Mouse (Mus musculus) left cerebral cortex, postnatal 4 days (tissue): ENCODE measurements around the gene Vmp1. TPM values are rescaled to one million over a fixed set of nuclear protein-coding genes. Genes with fewer than 3 reads are reported as not detected.

Experiments
- DNase-seq: peaks from one replicate; pipeline ENCODE4 v3.0.0-alpha.2; 2022
- intact Hi-C: fragments of 180-260 bp; cut with DNase I; formaldehyde crosslinking; loops from one replicate; pipeline ENCODE4 v1.15.1; 2025
- total RNA-seq, 2 experiments: library from RNA; stranded (reverse); gene quantifications; 2 replicates each; pipeline ENCODE4 v1.2.3; 2021

The Vmp1 gene
- total RNA-seq, 2 experiments from 2014 or later = 103 to 113 TPM

DNA sequence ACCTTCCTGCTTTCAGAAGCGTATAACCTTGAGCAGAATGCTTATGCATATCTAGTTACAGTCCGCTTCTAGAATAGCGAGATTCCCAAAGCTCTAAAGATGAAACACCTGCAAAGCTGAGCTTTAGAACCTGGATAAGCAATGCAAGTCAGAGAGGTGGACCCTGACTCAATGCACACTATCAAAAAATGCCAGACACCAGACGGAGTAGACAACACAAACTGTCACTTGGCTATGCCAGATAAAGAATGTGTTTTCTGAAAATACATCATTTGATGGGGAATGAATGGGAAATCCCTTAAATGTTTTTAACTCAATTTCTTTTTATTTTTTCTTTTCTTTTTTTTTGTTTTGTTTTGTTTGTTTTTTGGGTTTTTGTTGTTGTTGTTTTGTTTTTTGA lies 8.1 kb downstream of the Vmp1 start:
- DNase-seq = no peak
- intact Hi-C loops = no loop called here

DNA sequence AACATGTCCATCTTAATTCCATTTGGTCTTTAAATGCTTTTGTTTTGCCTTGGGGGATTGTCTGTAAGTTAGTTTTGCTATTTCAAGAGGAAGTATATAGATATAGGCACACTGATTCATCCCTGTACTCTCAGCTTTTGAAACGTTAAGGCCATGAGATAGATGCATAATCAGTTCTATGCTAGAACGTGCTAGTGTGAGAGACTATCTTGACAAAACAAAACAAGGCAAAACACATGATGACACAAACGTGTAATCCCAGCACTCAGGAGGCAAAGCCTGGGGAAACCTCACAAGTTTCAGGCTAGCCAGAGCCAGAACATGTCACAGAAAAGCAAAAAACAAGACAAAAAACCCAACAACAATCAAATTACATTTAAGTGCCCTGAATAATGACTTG lies 10.9 kb downstream of the Vmp1 start:
- intact Hi-C loops = no loop called here
- DNase-seq = no peak

DNA sequence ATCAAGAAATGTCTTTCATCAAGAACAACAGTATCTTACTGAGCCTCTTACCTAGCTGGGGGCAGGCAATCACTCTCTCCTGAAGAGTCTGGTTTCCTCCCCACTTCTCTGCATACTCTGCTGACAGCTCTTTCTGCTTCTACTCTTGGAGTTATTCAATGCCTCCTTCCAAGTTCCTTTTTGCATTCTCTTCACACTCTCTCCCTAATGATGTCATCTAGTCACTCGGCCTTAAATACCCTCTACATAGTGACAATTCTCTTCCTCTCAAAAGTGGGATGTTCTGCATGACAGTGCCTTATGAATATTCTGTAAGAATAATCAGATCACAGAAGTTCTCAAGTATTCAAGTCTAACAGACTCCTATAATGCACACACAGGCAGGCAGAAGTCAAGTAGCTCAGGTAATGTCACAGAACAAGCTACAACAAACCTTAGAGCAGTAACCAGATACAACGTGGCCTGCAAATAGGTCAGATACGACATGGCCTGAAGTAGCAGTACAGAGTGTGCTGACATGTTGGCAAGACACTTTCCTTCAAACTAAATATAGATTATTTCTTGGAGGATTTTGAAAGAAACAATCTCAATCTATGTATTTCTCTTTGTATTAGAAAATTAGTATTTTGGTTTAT lies 12.5 kb downstream of the Vmp1 start:
- DNase-seq = no peak
- intact Hi-C loops = no loop called here

DNA sequence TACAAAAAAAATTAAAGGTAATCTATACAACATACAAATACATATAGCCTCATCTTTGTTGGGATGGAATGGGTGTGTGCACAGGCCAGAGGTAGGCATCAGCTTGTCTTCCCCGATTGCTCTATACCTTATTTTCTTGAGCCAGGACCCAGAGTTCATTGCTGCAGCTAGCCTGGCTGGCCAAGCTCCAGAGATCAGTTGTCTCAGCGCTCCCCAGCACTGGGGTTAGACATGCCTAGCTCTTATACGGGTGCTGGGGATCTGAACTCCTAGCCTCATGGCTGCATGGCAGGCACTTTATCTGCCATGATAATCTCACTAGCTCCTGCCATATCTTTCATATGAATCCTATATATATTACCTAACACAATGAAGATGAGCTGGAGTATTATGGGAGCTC lies 15.5 kb downstream of the Vmp1 start:
- intact Hi-C loops = no loop called here
- no peak for DNase-seq

DNA sequence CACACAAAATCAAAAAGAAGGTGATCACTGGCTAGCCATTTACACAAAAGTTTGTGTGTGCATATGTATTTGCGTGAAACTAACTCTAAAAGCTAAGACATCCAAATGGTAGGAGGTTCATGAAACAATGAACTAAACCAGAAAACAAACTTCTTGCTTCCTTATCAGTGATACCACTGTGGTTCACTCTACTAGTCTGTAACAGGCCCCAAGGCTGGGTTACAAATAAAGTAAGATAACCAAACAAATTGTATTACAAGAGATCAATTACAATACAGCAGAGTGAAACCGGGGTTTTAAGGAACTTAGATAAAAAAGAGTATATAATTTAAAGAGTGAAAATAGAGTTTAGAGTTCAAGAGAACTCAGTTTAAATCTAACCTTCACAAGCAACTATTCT lies 16.1 kb downstream of the Vmp1 start:
- intact Hi-C loops = no loop called here
- no peak for DNase-seq

DNA sequence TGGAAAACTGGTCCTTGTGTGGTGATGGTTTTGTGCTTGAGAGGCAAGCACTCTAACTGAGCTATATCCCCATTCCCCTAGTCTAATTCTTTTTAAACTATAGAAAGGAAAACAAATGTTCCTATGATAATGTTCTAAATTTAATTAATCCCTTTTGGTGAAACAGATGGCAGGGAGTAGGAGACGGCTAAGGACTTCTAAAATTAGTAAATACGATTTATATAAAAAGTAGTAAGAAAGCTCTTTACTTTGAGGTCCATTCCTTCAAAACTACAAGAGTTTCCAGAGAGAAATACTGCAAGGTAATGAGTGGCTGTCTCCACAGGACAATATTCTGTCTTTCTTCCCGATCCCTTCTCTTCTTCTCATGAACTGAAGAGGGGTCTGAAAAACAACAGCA lies 19.2 kb downstream of the Vmp1 start:
- DNase-seq = no peak
- intact Hi-C loops = no loop called here

DNA sequence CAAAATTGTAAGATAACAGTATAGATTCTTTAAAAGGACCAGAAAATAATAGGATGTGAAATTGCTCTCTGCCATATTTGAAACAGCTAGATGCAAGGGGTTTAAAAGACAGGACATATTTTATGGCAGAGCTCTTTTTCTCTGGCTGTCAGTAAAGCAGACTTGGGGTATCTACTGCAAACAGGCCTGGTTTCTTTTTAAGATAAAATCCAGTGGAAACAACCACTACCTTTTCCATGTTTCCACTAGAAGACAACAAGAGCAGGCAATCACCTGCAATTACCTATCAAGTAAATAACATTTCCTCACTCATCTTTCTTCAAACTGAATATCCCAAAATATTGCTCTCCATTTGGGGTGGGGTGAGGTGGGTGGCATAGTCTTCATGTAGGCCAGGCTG lies 19.7 kb downstream of the Vmp1 start:
- DNase-seq = no peak
- intact Hi-C loops = no loop called here

DNA sequence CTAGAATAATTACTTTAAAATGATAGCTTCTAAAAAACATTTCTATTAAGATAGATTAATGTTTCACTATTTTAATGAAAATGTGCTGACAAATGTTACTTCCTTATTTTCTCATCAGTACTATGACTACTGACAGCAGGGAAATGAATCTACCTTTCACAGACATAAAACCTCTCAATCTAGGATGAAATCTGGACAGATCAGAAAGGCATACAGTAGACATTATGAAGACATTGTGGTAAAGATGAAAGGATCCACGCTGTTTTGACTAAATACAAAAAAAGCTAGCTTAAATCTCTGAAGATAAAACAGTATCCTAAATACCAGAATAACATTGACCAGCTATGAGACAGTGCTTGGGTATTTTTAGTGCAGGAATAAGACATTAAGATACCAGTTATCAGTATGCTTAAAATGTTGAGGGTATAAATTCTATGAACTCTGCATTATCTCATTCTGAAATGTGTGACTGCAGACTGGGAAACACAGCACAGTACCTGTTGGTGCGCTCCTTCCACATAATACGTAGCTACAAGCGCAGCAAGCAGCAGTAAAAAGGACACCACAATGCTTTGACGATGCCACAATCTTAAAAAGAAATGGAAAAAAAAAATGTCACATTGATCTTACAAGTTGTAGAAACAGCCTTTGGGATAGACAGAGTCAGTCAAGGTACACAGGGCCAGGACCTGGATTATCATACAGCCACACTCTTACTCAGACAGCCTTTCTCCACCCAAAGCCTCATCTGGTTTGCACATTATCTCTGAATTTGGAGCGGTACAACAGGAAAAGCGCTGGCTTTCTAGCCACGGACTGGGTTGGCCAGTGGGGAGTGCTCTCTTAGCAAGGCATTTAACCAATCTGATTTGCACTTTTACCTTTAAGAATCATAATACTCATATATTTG lies 20.4 kb downstream of the Vmp1 start:
- no peak for DNase-seq
- intact Hi-C loops = no loop called here

DNA sequence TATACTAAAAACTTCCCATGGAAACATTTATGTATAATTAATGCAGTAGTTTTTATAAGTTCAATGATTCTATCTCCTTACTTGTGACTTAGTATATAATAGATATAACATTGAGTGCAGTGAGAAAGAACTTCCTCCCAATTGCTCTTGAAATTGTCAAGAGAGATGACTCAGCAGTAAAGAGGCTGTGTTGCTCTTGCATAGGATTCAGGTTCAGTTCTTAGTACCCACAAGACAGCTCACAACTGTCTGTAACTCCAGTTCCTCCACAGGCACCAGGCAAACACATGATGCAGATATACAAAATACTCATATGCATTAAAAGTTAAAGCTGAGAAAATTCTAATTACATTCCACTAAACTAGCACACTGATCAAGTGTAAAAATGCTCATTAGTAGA lies 25.8 kb downstream of the Vmp1 start:
- no peak for DNase-seq
- intact Hi-C loops = no loop called here

DNA sequence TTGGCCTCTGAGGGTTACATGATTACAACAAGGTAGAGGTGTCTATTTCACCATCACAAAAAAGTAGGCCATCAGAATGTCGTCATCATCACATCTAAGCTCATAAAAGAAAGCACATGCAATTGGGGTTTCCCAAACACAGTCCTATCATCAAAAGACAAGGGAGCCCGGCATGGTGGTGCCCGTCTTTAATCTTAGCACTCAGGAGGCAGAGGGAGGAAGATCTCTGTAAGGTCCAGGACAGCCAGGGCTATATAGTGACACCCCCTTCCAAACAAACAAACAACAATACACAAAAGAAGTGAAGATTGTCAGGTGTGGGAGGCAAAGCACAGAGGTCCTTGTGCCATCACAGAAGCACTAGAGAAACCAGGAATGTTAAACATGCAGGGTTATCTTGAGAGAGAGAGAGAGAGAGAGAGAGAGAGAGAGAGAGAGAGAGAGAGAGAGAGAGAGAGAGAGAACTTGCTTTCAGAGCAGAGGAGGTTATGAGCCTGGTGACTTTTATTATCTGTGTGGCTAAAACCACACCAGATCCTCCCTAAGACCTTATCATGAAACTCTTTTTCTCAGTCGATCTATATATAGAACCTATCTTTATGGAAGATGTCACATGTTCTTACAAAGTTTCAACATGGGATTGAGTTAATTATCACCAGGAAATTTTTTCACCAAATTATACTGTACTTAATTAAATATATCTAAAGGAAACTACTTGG lies 26.6 kb downstream of the Vmp1 start:
- intact Hi-C loops = no loop called here

DNA sequence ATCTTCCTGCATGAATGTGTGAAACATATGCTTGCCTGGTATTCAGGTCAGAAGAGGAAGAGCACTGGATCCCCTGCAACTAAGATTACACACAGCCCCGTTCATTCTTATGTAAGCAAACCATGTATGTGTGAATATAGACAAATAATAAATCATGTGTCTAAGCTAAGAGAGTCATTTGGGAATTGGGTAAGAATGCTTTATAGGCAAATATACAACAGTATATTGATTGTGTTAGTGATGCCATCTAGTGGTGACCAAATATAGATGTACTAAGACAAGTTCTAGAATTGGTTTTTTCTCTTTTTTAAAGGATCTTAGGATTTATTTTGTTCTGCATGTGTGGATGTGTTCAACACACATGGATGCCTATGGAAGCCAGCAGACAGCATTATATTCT lies 28.0 kb downstream of the Vmp1 start:
- intact Hi-C loops = no loop called here
- no peak for DNase-seq

More for the DNA sequence above, 26.6 kb downstream of the Vmp1 start:
- DNase-seq = no peak

DNA sequence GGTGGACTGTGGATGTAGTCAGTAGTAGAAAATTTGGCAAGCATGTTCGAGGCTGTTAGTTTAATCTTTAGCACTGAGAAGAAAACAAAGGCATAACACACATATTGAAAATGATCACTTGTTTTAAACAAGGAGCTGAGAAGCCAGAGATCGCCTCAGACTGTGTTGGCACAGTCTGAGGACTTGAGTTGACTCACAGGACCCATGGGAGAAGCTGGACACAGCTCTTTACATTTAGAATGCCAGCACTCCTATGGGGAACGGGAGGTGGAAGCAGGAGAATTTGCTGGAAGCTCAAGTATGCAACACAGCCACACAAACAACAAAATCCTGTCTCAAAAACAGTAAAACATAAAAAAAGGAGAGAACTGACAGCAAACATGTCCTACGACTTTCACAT lies 29.5 kb downstream of the Vmp1 start:
- DNase-seq = no peak
- intact Hi-C loops = loop anchor here (5.0 kb wide), 1 partner anchor 87 kb away; no protein-coding TSS in a partner anchor

DNA sequence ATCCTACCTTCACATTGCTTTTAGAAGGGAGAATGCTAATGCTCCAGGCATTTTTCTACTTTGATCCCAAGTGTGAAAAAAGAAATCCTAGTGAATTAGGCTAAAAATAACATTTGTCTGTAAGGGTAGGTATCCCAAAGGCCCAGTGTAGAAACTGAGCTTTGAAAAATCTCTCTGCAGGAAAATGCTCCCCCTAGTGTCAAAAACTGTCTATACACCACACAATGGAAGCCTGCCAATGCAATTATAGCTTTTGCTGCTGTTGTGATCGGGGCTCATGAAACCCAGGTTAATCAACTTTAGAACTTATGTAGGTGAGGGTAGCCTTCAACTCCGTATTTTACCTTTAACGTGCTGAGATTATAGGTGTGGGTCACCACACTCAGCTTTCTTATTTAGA lies 30.2 kb downstream of the Vmp1 start:
- intact Hi-C loops = loop anchor here (5.0 kb wide), 1 partner anchor 86 kb away; no protein-coding TSS in a partner anchor
- DNase-seq = peak; percentile 15

DNA sequence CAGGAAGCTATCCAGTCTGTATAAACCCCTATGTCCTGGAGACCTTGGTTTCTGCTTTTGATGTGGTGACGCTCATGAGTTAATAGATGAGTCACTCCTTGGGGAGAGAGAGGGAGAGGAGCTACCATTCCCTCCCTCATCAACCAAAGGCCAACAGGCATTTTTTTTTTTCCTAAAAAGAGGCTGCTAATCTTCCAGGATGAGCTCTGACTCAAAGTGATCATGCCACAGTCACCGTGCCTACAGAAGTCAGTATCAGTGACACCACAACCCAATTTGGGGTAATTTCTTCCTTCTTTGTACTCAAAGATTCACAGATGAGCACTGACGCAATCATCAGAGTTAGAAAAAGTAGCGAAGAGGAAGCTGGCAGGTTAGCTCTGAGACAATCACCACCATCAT lies 31.1 kb downstream of the Vmp1 start:
- no peak for DNase-seq
- intact Hi-C loops = loop anchor here (5.0 kb wide), 1 partner anchor 85 kb away; no protein-coding TSS in a partner anchor

DNA sequence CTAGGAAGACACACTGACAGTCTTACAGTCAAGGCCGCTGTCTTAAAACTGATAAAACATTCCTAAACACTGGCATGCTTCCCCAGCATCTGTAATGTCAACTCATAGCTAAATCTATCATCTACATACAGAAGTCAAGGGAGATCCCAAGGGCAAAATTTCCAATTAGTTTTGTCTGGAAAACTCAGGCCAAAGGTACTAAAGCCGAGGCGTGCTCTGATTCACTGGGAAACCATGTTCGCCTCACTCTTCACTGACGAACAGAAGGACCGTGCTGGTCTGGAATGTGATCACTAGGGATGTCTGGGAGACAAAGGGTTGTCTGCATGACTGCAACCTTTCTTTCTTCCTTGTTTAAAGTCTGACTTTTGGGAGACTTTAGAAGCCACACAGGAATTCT lies 33.0 kb downstream of the Vmp1 start:
- no peak for DNase-seq
- intact Hi-C loops = loop anchor here (5.0 kb wide), 1 partner anchor 83 kb away; no protein-coding TSS in a partner anchor

DNA sequence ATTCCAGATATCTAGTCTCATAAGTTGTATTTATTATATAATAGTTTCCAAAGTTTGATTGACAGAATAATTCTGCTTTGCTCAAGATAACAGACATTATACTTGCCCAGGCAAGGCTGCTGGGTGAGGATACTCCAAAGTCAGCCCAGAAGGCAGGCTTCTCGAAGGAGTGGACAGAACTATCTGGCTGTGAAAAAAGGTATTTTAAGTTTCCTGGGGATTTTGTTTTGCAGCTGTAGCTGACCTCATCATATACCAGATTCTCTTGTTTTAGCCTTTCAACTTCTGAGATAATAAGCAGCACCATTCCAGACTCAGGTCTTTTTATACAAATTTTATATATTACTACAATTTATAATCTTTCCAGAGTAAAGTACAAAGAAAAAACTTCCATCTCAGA lies 34.1 kb downstream of the Vmp1 start:
- DNase-seq = no peak
- intact Hi-C loops = no loop called here

DNA sequence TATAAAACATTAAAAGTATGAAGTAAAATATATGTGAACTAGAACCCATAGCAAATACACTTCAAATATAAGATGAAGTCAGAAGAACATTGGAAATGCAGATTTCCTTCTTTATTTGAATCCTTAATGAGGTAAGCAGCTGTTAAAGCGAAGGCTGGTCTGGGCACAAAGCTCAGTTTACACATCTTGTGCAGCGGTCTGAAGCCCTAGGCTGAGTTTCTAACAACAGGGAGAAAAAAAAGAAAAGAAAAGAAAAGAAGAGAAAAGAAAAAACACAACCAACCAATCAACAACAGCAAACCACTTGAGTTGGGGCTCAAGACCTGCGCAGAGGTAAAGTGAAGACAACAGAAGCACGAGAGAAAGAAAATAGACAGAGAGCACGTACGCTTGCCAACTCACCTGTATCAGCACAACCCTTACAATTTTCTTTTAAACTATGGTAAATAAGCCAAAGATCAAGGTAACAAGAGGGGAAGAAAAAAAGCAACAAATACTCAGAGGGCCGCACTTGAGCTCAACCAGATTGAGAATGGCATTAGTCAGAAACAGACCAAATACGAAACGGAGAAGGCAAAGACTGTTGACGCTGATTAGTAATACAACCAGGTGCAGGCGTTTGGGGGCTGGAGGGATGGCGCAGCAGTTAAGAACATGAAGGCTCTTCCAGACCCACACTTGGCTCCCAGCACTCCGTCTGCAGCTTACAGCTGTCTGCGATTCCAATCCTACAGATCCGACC lies 35.8 kb downstream of the Vmp1 start:
- intact Hi-C loops = no loop called here
- no peak for DNase-seq

DNA sequence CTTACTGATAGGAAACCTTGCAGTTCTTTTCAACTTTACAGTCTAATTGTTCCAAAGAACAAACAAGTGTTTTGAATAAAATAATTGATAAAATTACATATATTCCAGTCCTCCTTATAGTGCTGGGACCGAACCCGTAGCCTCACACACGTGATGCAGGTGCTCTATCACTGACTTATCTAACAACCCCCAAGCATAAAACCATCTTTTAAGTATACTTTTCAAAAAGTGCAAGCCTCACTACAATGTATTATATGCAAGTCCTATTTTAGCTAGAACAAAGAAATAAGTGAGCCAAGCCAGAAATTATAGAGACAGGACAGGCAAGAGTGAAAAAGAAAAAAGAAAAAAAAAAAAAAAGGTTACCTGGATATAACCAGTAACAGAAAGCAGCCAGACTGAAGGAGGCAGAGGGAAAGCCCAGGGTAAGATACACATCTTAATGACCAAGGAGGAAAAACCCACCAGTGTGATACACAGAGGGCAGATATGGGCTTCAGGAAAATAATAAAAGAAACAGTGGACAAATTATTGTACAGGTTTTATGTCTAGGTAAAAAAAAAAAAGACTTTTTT lies 36.7 kb downstream of the Vmp1 start:
- intact Hi-C loops = no loop called here
- DNase-seq = no peak

DNA sequence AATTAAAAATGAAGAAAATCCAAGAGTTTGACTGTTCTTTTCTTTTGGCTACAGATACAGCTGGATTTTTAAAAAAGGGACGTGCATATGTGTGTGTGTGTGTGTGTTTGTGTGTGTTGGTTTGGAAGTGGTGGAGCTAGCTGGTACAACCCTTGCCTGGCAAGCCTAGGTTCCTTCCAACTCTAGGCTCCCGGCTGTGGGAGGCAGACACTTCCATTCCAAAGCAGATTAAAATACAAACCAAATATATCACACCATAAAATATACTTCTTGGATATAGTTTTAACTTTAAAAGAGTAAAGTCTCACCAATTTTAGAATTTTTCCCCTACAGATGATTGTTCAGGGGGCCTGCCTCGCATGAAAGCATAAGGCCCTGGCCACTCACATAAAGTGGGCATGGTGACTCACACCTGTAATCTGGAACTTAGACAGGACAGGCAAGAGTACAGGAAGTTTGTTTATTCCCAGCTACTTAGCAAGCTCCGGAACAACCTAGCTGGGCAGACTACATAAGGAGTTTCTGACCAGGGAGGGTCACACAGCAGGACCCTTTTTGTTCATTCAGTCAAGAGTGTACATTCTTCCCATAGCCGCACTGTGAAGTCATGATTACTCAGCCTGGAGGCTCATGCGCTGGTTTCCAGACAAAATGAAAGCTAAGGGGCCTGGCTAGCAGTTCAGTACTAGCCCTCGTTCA lies 37.4 kb downstream of the Vmp1 start:
- intact Hi-C loops = no loop called here
- DNase-seq = no peak

DNA sequence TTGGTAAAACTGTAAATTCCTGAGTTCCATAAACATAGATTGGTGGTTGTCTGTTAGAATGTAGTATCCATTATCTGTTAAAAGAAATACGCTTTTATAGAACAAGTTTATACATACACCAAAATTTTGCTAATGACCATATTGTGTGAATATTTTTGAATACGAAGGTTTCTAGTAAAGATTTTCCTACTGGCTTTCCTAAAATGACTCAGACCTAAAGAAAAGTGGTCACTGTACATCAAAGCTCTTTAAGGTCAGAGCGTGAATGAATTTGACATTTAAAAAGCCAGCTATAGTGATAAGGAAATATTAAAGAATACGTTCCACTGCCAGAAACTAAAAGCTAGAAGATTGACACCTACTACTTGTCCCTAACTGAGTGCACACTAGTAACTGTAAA lies 39.1 kb downstream of the Vmp1 start:
- DNase-seq = no peak
- intact Hi-C loops = no loop called here
